Mouse (Mus musculus) layer of hippocampus, adult 8-10 months (tissue): ENCODE data around the gene Fen1. TPM values are rescaled to one million over a fixed set of nuclear protein-coding genes. Genes with fewer than 3 reads are reported as not detected.

Experiments
- DNase-seq, 2 experiments: peaks; one replicate each; pipeline ENCODE4 v3.0.0; 2022; ENCODE audit warnings: low spot score in 2 of 2
- total RNA-seq, 4 experiments: library from RNA; stranded (reverse); gene quantifications; 2 replicates each; pipeline ENCODE4 v1.2.4; 2022

The Fen1 gene
- total RNA-seq, 4 experiments from 2014 or later, result 8.9 to 12.2 (median 9.9) TPM

DNA sequence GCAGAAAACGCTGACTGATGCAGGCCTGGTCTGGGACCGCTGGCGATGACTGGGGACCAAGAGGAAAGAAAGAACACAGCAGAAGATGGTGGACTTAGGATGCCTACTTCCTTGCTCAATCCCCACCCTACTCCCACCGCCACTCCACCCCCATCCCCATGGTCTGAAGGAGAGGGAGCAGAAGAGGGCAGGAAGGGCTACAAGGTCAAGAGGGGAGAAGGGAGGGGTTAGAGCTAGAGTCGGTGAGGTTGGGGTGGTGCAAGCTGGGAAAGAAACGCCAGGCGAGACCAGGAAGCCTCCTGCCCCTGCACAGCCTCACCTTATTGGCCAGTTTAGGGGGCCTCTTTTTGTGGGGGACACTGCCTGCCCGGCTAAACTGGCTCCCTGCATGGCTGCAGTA lies 12.1 kb upstream of the Fen1 start:
- DNase-seq, result no peak

DNA sequence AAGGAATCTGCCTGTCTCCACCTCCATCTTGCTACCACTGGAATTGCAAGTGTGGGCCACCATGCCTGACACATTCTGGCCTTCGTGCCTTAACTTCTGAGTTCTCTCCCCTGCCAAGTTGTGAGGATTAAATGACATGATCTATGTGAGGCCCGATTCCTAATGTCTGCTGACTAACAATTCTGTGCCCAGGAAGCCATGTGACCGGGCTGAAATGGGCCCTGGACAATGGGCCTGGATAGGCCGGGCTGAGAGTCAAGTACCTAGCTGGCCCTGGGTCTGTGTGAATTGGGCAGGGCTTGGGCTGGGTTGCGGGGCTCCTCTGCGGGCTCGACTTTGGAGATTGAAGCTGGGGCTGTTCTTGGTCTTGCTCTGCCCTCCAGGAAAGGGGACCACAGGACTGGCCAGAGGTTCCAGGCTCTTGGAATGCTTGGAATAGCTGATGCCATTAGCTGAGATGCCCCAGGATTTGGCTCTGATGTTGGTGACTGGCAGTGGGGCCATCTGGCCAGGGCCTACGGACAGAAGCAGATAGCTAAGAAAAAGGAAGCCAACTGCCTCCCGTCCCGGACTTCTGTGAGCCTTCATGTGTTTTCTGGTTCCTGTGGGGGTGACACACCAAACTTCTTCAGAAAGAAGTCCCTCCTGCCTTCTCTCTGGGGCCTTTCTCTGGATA lies 10.0 kb upstream of the Fen1 start:
- no peak for DNase-seq

DNA sequence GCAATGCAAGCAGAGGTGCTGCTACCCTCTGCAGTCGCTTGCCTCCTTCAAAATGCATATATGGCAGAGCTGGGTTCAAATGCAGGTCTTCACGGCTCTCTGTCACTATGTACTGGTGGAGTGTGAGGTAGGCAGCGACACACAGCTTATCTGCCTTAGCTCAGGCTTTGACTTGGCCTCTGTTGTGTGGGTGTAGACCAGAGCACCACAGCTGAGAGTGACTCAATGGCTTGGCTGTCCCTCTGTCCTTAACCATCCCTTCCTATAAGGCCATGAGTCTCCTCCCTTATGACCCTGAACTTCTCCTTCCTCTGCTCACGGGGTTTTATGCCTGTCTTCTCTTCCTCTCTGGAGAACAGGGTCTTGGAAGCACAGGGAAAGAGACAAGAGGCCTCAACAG lies 6.9 kb upstream of the Fen1 start:
- DNase-seq, result no peak

DNA sequence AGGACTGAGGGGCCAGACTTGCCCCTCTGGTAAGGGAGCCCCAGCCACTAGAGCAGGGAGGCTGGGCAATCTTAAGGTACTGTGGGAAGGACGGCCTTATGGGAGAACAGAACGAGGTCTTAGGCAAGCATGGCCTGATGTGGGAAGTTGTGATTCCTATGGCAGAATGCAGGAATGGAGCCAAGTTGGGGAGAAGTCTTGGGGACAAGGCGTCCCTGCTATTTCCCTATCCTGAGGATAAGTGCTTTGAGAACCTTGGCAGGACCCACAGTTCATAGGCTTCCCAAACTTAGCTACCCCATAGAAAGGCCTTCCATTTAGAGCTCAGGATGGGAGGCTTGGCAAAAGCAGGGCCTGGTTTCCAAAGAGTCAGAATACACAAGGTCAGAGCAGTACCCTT lies 4.9 kb upstream of the Fen1 start:
- DNase-seq, result no peak

DNA sequence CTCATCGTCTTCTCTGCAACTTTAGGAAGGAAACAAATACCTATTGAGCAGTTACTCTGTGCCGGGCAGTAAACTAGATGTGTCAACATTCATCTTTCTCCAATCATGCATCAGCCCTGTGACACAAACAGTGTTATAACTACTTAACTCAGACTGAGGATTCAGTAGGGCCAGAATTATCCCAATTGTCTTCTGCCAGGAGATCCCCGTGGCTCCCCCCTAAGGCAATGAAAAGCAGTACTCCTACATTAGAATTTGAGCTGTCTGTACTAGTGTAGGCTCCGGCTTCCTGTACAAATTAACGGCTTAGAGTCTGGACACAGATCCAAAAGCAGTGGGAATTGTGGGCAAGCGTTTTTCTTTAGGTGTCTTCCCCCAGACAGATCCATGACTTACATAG lies 1.1 kb upstream of the Fen1 start:
- DNase-seq, result no peak

DNA sequence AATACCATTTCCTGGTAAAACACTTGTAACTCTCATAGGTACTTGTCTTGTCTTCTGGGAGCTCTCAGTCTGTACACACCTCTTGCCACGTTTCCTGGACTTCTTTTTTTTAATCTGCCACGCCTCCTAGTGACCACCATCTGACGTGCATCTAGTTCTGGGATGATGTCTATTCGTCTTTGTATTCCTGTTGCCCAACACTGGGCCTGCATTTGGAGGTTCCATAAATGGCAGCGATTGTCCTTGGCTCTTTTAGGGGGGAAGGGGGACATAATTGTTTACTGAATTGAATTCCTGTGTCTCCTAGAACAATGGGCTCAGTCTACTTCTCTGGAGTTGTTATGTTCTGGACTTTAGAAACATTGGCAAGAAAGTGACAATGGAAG lies 640 bp upstream of the Fen1 start:
- DNase-seq, result peak; percentile 61 to 78

DNA sequence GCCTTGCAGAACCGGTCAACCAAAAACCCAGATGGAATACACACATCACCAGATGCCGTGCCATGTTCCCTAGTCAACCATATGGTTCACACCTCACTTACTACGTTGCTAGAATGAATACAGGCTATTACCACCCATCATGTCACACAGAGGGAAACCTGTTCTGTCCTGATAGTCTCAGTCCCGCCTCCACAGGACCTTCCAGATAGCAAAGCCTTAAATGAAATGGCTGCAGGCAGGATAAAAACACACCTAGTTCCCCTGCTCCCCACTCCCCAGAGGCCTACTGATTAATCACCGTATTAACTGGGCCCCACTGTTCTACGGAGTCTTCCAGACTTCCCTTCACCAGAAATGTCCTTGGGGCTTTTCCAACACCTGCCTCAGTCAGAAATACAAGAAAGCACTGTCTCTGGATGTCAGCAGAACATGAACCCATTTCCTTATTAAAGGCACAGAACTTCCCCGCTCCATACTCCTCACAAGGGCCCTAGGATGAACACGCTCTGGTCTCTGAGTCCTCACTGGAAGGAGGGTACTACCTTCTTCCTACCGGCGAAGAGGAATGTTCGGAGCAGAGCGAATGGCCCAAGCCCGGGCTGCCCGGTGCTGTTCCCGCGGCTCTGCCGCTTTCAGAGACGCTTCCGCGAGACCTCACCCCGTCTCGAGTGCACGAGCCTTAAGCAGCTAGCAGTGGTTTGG lies 672 bp downstream of the Fen1 start:
- DNase-seq, result no peak

DNA sequence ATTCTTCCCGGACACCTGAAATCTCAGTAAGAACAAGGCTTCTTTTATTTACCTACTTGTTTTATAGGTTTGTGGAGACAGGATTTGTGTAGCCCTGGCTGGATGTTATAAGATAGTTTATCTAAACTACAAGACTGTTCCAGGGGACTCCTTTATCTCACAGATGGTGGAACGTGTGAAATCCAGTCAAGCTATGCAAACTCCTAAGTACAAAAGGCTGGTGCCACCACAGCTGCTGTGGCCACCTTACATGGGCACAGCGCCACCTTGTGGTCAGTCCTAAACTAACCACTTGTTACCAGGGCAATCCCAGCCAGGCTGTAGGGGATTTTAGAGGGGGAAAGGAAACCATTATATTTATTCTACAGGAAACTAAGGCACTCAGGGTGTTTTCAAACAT lies 5.2 kb downstream of the Fen1 start:
- peak in 1 of 2 experiments; percentile 80 for DNase-seq

DNA sequence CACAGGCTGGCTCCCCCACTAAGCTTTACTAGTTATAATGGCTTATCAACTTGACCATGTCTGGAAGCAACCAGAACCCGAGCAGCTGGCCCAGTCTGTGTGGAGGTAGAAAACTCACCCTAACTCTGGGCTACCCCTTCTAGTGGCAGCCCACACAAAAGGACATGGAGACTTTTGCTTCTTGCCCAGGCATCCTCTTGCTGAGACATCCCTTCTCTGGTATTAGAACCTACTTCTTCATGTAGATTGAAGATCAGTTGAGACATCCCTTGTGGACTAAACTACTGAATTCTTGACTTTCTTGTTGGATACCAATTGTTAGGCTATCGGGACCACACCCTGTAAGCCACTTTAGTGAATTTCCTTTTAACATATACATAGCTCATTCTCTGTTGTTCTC lies 5.7 kb downstream of the Fen1 start:
- no peak for DNase-seq

DNA sequence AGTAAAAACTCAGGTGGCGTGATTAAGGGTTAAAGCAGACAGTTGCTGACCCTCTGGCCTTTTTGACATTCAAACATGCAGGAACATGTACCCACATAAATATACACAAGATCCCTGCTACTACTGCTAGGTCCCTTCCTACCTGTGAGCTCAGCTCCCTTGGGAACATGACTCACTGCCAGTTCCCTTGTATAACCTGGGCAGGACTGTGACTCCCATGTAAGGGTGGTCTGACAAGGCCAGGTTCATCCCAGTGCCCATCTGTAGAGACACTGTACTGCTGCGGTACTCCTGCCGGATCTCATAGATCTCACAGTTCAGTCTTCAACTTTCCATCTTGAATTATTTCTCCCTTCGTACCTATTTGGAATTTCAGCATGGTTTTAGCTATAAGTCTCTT lies 6.8 kb downstream of the Fen1 start:
- DNase-seq, result no peak

DNA sequence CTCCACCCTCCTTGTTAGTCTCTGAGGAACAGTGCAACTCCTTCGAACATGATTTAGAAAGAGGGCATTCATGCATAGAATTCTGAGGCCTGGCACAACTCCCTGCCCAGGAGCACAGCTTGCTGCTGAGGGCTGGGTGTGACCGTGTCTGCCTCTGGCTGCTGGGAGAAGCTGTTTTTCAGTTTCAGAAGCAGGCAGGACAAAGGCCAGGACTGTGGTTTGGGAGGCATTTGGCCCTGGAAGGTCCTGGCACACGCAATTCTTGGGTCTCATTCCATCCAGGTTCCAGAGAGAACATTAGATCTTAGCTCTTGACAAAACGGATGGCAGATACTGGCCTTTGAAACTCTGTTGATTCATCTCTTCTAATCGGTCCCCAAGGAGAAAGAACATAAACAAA lies 8.7 kb downstream of the Fen1 start:
- DNase-seq, result no peak

DNA sequence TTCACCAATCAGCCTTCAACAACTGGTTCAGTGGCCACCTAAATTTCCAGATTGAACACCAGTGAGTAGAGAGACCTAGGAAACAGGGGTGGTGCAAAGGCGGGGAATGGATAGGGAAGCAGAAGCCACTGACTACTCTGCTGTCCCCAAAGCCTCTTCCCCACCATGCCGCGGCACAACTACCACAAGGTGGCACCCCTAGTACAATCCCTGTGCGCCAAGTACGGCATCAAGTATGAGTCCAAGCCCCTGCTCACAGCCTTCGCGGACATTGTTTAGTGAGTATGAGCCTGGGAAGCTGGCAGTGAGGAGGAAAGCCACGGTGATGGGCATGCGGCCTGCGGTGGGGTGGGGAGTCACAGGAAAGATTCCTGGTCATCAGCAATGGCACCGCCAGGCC lies 9.6 kb downstream of the Fen1 start:
- no peak for DNase-seq

DNA sequence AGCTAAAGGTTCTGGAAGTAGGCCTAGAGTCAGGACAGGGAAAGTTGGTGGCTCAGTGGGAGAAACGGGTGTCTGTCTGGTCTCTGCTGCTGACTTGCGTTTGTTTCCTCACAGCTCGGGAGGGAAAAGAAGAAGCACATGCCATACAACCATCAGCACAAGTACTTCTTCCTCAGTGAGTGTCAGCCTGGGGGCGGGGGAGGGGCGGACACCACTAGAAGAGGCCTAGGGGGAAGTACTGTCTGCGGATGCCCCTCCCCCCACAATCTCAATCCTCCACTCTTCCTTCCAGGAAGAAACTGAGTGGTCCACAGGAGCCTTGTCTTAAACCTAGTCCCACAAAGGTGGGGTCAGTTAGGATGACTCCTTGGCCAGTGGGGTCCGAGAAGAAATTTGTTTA lies 12.6 kb downstream of the Fen1 start:
- DNase-seq, result no peak

DNA sequence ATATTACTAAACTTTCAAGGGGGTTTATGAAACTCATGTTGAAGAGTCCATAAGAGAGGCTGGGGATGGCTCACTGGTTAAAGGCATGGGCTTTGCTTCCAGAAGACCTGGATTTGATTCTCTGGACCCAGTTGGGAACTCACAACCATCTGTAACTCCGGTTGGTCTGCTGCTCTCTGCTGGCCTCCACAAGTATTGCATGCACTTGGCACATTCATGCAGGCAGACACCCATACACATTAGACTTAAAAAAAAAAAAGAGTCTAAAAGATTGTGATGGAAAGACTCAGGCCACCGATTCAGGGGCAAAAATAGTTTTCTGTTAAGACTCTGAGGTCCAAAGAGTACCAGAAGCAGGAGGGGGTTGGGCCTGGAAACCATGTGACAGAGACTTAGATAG lies 13.2 kb downstream of the Fen1 start:
- peak; percentile 70 to 77 for DNase-seq

DNA sequence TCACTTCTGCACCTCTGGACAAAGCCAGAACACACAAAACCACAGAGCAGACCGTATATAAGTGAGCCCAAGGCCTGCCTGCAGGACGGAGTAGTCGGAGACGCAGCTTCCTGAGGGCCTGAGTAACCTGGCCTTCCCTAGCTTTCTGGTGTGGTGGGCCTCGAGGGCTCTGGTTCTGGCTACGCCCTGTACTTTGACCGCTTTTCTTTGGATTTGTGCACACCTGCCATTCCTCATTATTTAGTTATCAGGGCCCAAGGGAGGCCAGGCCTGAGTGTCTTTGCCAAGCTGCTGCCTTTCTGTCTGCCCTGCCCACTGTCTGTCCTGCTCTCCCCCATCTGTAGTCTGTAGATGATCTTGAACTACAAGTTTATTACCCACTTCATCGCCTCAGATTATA lies 14.0 kb downstream of the Fen1 start:
- no peak for DNase-seq

DNA sequence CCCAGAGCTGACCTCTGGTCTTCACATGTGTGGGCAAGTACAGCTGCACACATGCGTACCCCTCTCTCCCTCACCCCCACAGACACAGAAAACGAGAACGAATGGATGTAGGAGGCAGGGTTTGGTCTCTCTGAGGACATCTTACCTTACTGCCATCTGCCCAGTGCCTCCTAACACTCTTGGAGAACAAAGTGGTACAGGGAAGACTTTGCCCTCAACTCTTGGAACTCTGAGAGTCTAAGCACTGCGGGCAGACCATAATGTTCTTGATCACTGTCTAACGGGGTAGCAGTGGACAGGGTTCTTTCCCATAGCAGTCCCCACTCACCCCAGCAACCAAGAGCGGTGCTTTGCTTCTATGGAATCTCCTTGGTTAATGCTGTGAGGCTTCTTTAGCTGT lies 14.9 kb downstream of the Fen1 start:
- DNase-seq, result no peak

DNA sequence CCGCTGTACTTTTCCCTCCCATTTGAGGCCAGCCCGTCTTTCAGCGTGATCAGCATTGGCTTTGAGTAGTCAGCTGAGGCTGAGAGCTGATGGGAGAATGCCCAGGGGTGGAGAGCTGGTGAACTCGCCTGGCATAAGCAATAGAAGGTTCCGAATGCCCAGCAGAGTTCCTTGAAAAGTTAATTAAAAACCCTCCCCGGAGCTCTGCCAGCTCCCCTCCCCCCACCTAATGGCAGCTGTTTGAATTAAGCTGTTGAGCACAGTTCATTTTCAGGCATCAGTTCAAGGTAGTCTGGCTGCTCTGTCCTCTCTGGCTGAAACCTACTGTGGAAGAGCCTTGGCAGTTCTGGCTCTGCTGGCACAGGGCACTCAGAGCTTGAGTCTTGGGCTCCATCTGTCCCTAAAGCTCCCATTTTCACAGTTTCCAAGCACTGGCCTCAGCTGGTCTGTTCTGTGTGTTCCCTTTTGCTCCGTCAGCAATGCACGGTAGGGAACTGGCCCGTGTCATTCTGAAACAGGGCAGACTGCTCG lies 15.6 kb downstream of the Fen1 start:
- DNase-seq, result peak; percentile 81 to 88

DNA sequence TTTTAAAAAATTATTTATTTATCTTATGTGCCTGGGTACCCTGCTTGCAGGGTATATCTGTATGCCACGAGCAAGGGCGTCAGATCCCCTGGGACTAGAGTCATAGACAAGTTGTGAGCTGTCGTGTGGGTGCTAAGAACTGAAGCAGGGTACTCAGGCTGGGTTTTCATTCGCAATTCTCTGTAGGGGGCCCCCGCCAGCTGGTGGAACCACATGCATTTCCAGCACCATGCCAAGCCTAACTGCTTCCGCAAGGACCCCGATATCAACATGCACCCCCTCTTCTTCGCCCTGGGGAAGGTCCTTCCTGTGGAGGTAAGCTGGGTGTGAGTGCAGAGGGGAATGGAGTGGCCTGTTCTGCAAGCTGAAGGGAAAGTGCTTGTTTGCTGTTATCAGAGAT lies 17.4 kb downstream of the Fen1 start:
- no peak for DNase-seq

DNA sequence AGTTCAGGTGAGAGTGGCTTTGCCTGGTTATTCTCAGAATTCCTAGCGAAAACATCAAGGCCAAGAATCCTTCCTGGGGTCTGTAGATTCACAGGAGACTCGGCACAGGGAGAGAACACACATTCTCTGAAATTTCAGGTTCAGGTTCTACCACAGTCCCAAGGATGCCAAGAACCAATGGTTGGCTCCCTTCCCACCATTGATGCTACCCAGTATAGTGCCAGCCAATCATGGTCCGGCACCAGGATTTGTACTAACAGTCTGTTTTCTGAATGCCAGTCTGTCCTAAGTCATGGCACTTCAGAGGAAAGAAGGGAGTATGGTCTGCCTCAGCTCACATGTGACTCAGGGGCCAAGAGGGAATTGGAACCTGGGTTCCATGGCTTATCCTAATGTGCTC lies 18.1 kb downstream of the Fen1 start:
- no peak for DNase-seq

DNA sequence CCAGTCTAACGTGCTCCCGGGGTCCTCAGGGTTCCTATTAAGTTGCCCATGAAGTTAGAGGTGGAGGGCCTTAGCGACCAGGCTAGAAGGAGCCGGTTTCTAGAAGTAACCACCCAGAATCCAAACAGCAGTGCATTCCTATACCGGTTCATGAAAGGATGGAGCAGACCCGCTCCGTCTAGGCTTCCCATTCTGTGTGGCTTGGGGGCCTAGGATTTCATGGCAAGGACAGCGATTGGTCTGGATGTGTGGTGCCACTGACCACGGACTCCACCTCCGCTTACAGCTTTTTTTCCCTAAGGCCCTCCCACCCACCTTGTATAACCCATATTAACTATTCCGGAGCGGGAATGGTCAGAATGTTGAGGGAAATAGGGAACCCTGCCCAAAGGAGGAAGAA lies 19.9 kb downstream of the Fen1 start:
- no peak for DNase-seq

DNA sequence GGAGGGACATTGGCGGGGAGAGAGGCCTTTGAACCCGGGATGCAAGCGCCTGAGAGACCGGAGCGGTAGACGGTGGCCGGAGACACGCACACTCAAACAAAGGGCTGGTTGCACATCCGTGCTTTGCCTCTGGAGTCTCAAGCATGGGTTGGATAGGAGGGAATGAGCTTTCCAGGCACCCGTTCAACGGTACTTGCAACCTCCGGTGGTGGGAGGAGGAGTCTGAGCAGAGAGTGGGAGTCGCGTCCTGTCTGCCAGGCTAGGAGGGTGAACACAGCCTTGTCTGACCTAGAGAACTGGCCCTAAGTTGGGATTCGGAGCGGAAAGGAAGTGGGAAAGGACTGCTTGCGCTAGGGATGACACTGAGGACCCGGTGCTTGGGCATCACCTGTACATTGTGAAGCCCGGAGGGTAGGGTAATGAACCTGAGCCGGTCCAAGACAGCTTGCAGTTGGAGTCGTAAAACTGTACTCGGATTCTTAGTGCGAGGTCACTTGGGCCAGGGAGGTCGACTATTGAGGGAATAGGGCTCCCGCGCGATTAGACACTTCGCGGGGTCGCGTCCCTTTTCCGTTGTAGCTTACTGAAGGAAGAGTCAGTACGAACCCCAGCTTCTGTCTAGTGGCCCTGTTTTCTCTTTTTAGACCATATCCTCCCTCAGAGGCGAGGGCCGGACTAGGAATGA lies 20.5 kb downstream of the Fen1 start:
- peak; percentile 74 to 80 for DNase-seq

DNA sequence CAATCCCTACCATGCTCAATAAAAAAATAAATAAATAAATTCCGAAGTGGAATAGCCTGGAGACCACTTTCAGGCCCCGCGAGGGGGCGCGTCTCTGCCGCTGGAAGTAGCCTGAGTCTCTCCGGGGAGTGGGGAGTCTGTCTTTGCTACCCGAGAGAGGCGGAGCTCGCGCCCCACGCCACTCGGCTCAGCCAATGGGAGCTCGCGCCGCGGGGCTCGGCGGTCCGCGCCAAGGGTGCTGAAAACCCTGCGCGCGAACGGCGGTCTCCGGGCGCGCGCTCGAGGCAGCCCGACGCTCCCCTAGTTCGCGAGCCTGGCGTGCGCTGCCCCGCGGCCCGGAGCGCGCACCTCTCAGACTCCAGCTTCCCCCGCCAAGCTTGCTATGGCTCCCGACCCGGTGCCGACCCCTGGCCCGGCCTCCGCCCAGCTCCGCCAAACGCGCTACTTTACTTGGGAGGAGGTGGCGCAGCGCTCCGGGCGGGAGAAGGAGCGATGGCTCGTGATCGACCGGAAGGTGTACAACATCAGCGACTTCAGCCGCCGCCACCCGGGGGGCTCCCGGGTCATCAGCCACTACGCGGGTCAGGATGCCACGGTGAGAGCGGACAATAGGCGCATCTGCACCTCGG lies 21.2 kb downstream of the Fen1 start, which contains the start of gene Fads1:
Gene Fads1, plus strand, starts transcription at position 219 of the 629 bp plus-strand sequence.
- DNase-seq, result peak; percentile 92 to 93
